Mouse (Mus musculus) right cerebral cortex, postnatal 10 days (tissue): ENCODE measurements around the gene Wfdc8.
A peak's percentile ranks its signal among the peaks of the same experiment; 100 is the strongest.
"Not testable (repeated sequence)": the region's sequence is repeated elsewhere in the genome, so short reads cannot be mapped to it uniquely, and the experiment has no call there.

Source experiments
- DNase-seq, 2 experiments: peaks; one replicate each; pipeline ENCODE4 v3.0.0; 2021; ENCODE audit warnings: low spot score in 2 of 2

The Wfdc8 gene

GRCm38 (mm10) chr2:164613471-164613870, at the start of gene Wfdc8, which contains the start of gene Wfdc6b:
Gene Wfdc8 (minus strand): TSS chr2:164613626.
Gene Wfdc6b (plus strand): TSS chr2:164613522.
- DNase-seq: peak; percentile 31 to 52

GRCm38 (mm10) chr2:164656483-164656882, 43.1 kb upstream of the Wfdc8 start, which contains the start of gene Wfdc9:
Gene Wfdc9 (minus strand): TSS chr2:164656583.
- no peak for DNase-seq

GRCm38 (mm10) chr2:164655858-164656257, 42.4 kb upstream of the Wfdc8 start, which contains the start of gene Wfdc10:
Gene Wfdc10 (plus strand): TSS chr2:164656046.
- DNase-seq: peak in 1 of 2 experiments; percentile 41

- DNase-seq: peak; percentile 37 to 59
These were observed 28.7 kb upstream of the Wfdc8 start for GRCm38 (mm10) chr2:164641881-164642673.

GRCm38 (mm10) chr2:164641129-164641528, 27.7 kb upstream of the Wfdc8 start:
- DNase-seq: no peak

GRCm38 (mm10) chr2:164638696-164639095, 25.3 kb upstream of the Wfdc8 start, which contains the start of gene Wfdc16:
Gene Wfdc16 (minus strand): TSS chr2:164638796.
- DNase-seq: no peak

GRCm38 (mm10) chr2:164635266-164635665, 21.8 kb upstream of the Wfdc8 start:
- DNase-seq: no peak

GRCm38 (mm10) chr2:164621775-164622174, 8.3 kb upstream of the Wfdc8 start:
- DNase-seq: no peak

GRCm38 (mm10) chr2:164619050-164619449, 5.6 kb upstream of the Wfdc8 start:
- no peak for DNase-seq

- no peak for DNase-seq
These were observed 2.0 kb upstream of the Wfdc8 start for GRCm38 (mm10) chr2:164615386-164615785.

GRCm38 (mm10) chr2:164608781-164609180, 4.6 kb downstream of the Wfdc8 start:
- no peak for DNase-seq

- no peak for DNase-seq
These were observed 9.0 kb downstream of the Wfdc8 start for GRCm38 (mm10) chr2:164604411-164604810.

- no peak for DNase-seq
These were observed 9.9 kb downstream of the Wfdc8 start for GRCm38 (mm10) chr2:164603482-164603881.

GRCm38 (mm10) chr2:164600179-164600578, 13.2 kb downstream of the Wfdc8 start:
- DNase-seq: no peak

GRCm38 (mm10) chr2:164593494-164593893, 19.9 kb downstream of the Wfdc8 start, which contains the start of gene Eppin:
Gene Eppin (minus strand): TSS chr2:164593594.
- no peak for DNase-seq

GRCm38 (mm10) chr2:164592014-164592413, 21.4 kb downstream of the Wfdc8 start:
- DNase-seq: peak; percentile 40 to 48

- DNase-seq: peak in 1 of 2 experiments; percentile 41
These were observed 28.3 kb downstream of the Wfdc8 start, which contains the start of gene Wfdc6a for GRCm38 (mm10) chr2:164585025-164585725. Gene Wfdc6a (minus strand): TSS chr2:164585447.

GRCm38 (mm10) chr2:164573359-164573758, 40.1 kb downstream of the Wfdc8 start, which contains the start of gene Spint3:
Gene Spint3 (minus strand): TSS chr2:164573459.
- DNase-seq: not testable (repeated sequence)

GRCm38 (mm10) chr2:164567460-164567859, 46.0 kb downstream of the Wfdc8 start:
- no peak for DNase-seq

- no peak for DNase-seq
These were observed 46.4 kb downstream of the Wfdc8 start for GRCm38 (mm10) chr2:164566997-164567396.

- DNase-seq: no peak
These were observed 49.1 kb downstream of the Wfdc8 start for GRCm38 (mm10) chr2:164564346-164564745.

- peak; percentile 65 to 71 for DNase-seq
These were observed 49.9 kb downstream of the Wfdc8 start for GRCm38 (mm10) chr2:164563339-164564038.
